Mouse (Mus musculus) forelimb bud, embryonic 11.5 days (tissue): Measurements from ENCODE around the gene Mbl2.
"Not testable (repeated sequence)": the region's sequence is repeated elsewhere in the genome, so short reads cannot be mapped to it uniquely, and the experiment has no call there.

ENCODE experiments used
- DNase-seq: peaks from one replicate; pipeline ENCODE4 v3.0.0-alpha.2; 2012; ENCODE audit warnings: low read depth, low spot score

The Mbl2 gene

DNA sequence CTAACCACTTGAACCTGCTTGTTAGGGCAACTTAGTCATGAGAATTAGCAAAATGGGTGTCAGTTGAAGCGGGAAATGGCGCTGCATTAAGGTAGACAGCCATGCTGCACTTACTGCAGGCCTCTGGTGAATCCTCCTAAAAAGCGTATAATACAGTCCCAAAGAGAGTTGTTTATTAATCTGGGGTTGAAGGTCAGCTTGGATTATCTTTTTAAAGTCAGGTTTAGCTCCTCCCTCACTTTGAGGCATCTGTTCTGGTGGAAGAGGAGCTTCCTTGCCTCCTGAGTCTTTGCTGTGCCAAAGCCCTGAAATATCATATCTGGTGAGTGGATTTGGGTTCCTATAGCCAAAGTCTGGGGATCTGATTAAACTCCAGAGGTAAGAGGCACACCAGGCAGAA is at the start of gene Mbl2:
Gene Mbl2 (plus strand): TSS at position 252 of the 400 bp plus-strand sequence.
- DNase-seq = no peak

DNA sequence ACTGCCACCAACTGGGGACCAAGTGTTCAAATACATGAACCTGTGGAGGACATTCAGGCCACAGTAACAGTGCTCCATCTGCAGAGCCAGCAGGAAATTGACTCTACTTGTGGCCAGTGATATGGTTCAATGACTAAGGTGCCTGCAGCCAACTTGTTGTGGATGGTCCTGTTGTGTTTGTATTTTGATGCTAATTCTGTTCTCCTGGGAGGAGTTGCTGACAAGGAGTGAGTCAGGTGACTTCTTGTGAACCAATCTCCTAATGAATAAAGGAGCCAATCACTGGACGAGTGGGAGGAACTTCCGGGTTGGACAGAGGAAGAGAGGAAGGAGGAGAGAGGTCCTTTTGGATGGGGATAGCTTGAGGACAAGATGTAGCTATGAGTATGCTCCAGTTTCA is 47.2 kb upstream of the Mbl2 start:
- no peak for DNase-seq

DNA sequence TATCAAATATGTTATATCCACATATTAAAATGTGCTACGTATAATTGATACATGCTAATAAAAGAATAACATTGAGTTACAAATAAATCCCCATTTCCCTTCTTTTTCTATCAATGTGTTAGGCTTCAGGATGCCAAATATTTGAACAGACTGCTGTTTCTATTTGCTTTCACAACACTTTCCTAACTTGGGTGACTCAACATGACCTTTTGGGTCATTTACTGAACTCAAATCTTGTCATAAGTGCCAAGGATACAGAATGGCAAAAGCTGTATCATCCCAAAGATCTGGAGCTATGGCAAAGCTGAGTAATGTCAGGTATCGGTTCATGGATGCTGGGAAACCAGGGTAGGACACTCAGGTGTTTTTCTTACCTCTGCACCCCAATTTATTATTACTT is 45.5 kb upstream of the Mbl2 start:
- DNase-seq = no peak

DNA sequence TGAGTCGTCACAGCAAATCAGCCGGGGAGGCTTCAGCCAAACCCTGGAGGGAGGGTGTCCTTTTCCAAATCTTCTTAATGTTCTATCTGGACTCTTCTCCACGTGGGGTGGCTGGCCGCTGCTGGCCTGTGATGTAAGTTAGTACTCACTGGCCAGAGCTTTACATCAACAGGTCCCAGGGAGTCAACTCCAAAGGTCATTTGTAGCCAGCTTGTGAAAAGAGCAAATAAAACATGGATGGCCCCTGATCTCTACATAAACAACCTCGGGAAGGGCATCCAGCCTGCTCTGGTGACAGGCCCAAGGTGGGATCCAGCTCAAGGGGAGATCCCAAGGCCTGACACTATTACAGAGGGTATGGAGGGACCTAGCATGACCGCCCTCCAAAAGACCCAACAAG is 37.7 kb upstream of the Mbl2 start:
- DNase-seq = no peak

DNA sequence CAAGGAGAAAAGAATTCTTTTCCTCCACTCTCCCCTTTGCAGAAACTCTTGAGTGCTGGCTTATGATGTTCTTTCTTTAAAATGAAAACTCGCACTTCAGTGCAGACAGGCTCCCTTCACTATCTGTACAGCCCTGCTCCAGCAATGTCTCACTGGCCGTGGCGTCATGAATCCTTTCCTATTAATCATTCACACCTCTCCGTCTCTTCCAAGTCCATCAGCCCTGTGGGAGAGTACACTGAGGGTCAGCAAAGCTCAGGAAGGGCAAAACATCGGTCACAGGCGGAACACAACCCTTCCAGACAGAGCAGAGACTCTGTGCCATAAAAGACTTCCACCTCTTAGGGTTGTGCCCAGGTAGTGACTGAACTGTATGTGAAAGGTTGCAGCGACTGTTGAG is 30.6 kb upstream of the Mbl2 start:
- DNase-seq = no peak

DNA sequence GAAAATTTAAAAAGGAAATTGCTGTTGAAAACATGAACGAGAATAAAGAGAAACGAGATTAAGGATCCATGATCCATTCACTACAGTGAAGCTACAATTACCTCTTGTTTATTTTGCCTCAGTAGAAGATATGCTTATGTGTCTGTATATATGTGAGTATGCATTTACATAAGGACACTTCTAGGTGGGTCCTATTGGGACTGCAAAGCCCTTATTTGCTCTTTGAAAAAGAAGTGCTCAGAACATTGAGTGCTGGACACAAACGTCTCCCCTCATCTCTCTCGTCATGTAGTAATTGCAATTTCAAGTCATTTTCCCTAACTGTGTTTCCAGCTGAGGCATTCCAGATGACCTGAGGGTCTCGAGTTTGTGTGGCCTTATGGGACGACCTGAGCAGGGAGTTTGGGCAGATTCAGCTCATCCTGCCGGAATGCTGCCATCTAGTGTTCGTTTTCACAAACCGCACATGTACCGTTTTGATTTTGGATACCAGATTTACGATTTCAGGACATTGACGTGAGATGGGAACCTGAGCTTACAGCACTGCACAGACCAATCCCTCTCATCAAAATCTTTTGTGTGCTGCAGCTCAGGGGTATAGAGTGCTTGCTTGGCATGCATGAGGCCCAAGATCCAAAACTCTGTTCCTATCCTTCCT is 27.5 kb upstream of the Mbl2 start:
- DNase-seq = peak; percentile 86

DNA sequence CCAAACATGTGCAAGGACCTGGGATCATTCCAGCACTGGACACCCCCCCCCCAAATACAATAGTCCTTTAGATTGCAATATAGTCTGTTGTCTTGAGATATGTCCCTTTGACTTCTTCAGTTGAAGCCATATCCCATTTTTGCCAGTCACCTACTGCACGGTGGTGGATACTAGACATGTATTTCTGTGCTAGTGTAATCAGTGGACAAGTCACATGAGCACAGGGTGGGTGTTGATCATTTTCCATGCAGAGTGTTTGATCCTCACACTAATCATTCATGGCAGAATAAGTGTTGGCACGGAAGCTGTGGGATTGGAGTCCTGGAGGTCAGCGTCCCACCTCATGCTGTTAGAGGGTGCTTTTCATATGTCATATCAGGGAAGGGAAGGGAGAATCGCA is 26.9 kb upstream of the Mbl2 start:
- no peak for DNase-seq

DNA sequence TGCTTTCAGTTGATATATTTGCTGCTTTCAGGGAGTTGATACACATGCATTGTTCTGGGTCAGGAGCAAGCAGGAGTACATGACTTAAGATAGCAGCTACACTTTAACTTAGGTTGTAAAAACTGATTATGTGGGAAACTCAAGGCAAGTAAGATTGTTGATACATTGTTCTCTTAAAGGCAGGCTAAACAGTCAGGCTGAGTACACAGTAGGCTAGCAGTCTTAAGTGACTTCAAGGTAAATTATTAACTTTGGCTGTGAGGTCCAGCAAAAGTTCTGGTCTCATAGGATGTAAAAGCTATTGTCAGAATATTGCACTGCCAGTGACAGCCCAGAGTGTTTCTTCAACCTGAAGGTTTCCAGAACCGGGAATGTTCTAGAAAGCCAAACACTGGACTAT is 25.8 kb upstream of the Mbl2 start:
- DNase-seq = no peak

DNA sequence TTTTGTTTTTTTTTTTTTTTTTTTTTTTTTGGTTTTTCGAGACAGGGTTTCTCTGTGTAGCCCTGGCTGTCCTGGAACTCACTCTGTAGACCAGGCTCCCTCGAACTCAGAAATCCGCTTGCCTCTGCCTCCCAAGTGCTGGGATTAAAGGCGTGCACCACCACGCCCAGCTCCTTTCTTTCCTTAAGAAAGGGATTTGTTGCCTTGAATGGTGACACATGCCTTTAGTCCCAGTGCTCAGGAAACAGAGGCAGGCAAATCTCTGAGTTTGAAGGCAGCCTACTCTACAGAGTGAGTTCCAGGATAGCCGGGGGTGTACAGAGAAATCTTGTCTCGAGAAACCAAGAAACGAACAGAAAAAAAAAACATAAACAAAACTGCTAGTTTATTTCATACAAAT is 23.7 kb upstream of the Mbl2 start:
- DNase-seq = not testable (repeated sequence)

DNA sequence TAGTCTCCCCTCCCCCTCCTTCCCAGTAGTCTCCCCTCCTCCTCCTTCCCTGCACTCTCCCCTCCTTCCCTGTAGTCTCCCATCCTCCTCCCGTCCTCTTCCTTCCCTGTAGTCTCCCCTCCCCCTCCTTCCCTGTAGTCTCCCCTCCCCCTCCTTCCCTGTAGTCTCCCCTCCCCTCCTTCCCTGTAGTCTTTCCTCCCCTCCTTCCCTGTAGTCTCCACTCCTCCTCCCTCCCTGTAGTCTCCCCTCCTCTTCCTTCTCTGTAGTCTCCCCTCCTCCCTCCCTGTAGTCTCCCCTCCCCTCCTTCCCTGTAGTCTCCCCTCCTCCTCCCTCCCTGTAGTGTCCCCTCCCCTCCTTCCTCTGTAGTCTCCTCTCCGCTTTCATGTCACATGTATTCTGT is 18.7 kb upstream of the Mbl2 start:
- no peak for DNase-seq

DNA sequence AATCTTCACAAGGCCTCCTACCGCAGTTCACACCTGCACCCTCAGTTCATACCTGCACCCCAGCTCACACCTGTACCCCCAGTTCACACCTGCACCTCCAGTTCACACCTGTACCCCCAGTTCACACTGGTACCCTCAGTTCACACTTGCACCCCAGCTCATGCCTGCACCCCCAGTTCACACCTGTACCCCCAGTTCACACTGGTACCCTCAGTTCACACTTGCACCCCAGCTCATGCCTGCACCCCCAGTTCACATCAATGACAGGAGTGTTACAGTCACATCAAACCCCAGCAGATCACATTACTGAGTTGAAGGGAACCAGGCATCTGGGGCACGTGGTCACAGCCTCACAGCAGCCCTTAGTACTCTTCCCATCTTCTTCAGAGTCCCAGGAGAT is 17.0 kb upstream of the Mbl2 start:
- not testable (repeated sequence) for DNase-seq

DNA sequence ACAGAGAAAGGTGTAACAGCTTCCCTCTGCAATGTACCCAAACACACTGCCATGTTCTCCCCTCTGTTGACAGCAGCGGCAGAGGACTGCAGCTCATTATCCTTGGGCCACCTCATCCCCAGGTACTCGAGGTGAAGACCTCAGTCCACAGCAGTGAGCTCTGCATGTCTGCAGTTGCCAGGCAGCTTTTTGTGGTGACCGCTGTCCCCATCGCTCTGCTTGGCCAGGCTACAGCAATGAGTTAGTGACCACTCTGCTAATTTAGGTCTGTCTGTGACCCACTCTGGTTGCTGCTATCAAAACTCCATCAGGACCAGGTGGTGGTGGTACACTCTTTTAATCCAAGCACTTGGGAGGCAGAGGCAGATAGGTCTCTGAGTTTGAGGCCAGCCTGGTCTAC is 16.6 kb upstream of the Mbl2 start:
- no peak for DNase-seq

DNA sequence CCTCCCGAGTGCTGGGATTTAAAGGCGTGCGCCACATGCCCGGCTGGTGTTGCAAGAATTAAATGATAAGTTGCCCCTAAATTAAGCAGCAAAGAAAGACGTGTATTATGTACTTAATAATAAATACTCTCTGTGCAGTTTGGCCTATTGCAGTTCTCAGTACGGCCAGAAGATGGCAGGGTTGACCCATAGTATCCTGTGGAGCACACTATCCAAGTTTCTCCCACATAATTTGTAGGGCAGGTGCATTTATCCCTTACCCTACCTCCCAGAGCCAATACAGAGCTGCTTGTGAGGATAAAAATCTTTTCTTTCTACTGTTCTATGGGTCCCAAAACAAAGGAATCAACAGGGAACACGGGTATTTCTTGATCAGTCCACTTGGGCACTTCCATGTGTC is 15.4 kb upstream of the Mbl2 start:
- peak; percentile 74 for DNase-seq

DNA sequence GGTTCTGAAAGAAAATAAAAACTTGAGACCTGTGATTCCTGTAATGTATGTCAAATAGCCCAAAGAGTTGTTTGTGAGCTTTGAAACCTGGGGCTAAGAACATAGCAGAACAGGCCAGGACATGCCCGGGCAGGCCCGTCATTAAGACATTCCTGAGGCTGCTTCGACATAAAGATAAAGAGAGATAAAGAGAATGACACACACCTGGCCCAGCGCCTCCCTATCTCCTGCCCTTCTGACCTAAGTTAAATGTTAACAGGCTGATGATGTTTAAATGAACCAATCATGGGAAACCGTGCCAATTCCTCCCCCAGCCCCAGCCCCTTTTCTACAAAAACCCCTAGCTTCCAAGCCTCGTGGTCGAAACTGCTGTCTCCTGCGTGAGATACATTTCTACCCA is 10.1 kb upstream of the Mbl2 start:
- DNase-seq = not testable (repeated sequence)

DNA sequence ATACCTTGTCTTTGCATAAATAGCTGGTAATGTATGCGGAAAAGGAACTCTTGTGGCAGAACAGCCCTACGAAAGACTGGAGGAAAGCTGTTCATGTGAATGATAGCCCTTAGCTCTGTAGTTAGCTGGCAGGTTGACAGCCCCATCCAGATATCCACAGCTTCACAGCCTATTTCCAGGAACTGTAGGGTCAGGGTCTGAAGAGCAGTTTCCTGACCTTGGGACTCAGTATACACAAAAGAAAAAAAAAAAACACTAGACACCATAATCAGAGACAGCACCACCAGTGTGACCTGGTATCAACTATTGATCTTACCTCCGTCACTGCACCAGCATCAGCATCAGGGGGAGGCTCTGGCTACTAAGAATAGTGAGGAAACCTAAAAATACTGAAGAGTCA is 3.3 kb upstream of the Mbl2 start:
- DNase-seq = no peak

DNA sequence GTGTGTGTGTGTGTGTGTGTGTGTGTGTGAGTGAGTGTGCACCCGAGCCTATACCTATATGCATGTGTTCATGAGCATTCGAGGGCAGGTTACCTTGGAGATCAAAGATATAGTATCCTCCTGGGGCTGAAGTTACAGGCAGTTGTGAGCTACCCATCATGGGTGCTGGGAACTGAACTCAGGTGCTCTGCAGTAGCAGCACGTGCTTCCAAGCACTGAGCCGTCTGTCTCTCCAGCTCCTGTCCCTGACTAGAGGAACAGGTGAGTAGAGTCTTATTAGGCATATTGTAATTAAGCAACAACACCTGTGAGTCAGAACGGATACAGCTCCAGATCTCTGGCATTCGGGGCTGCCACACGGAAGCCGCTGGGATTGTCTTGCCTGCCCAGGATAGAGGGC is 1.7 kb downstream of the Mbl2 start:
- DNase-seq = no peak

DNA sequence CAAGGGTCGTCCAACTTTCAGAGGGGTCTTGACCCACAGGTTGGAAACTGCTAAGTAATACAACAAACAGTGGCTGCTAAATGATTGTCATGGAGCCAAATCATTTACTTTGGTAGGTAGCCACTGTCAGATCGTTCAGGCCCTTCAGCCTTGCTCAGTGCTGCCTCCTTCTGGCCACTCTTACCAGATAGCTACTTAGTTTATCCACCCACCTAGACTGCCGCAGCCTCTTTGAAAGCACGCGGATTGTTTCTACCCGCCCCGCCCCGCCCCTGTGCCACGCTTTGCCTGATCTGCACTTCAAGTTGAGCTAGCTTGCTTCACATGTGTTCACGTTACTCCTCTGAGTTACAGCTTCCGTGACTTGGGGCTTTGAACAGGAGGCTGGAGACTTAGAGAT is 14.6 kb downstream of the Mbl2 start:
- DNase-seq = peak; percentile 49

DNA sequence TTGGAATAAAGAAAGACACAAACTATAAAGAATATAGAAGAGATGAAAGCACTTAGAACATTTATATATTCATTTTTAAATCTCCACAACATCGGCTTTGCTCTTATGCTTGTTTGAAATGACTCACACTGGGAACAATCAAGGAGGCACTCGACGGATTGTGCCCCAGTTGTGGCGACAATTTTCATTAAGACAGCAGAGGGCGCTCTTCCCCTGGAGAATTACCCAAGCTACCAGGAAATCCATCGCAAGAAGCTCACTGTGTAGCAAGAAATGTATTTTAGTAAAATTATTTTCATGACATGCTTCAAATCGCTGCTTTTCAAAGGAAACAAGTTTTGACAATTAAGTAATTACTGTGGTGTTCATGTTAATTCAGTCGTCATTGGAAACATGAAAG is 16.1 kb downstream of the Mbl2 start:
- peak; percentile 80 for DNase-seq

DNA sequence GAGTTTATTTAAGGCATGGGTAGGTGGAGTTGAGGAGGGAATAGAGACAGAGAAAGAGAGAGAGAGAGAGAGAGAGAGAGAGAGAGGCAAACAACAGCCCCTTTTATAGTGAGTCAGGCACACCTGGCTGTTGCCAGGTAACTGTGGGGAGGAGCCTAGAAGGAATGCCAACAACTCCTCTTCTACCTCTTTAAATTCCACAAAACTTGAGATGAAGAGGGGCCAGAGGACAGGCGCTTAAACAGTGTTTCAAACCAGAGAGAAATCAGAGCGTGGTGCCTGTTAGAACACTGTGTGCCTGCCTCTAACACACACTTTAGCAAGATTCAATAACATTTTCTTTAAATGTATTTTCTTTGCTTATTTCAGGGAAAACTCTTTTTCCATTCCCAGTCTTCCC is 19.5 kb downstream of the Mbl2 start:
- no peak for DNase-seq

DNA sequence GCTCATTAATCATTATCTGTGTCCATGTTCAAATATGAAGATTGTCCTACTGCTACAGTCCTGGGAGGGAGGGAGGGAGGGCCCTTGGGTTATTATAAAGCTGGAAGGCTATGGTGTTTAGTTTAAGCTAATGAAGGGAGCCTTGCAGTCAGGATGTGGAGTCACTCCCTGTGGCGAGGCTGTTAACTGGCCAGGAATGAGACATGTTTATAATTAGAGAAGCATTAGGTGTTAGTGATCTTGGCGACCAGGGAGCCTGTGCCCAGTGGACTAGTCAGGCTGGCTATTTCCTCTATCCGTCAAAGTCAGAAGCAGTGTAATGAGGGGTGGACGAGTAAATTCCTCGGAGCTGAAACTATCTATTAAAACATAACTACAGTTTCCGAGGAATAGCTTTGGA is 23.6 kb downstream of the Mbl2 start:
- DNase-seq = peak; percentile 72

DNA sequence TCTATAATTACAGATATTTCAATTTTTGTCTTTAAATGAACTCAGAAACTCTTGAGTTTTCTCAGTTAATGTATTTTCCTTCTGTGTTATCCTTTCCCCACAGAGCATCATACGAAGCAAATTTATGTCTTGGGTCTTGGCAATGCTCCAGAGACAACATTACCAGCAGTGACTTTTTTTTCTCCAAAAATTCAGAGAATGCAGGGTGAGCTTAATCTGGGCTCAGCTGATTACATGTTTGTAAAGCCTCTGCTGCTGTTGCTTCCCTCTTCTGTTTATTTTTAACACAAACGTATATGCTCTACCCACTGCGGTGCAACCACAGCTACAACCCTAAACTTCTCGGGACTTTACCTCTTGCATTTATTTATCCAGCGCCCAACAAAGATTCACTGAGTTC is 48.4 kb downstream of the Mbl2 start:
- DNase-seq = no peak

DNA sequence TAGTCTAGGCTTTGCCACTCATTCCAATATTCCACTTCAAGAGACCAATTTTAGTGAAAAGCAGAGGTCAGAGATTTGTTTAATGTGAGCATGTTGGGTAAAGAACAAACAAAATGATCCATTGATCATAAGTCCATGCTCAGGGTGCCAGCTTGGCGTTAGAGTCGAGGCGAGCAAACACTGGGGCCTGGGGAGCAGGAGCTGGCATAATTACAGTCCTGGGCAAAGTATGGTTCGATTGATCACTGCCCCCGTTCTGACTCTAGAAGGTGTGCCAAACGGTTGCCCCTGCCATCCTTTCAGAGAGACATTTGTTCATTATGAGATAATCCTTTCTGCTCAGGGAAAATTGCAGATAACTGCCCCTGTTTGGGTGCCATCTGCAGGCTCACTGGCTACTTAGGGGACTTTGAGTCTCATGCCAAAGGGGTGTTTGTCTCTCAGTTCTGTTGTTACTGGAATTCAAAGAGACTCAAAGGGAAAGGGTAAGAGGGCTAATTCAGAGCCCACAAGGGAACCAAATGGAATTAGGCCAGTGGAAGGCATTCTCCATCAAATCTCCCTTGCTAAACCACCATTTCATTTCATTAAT is 55.3 kb downstream of the Mbl2 start:
- no peak for DNase-seq
